Mouse (Mus musculus) 416B (cell line): Measurements from ENCODE around the gene Tspo2.
A peak's percentile ranks its signal among the peaks of the same experiment; 100 is the strongest.
"Not testable (repeated sequence)": the region's sequence is repeated elsewhere in the genome, so short reads cannot be mapped to it uniquely, and the experiment has no call there.

Experiments
- DNase-seq: peaks from one replicate; pipeline ENCODE4 v3.0.0; 2011; ENCODE audit warnings: low read depth

Gene Tspo2

GRCm38 (mm10) chr17:48451353-48451675, at the start of gene Tspo2:
TSS of gene Tspo2 (minus strand) at chr17:48451522.
- no peak for DNase-seq

DNA sequence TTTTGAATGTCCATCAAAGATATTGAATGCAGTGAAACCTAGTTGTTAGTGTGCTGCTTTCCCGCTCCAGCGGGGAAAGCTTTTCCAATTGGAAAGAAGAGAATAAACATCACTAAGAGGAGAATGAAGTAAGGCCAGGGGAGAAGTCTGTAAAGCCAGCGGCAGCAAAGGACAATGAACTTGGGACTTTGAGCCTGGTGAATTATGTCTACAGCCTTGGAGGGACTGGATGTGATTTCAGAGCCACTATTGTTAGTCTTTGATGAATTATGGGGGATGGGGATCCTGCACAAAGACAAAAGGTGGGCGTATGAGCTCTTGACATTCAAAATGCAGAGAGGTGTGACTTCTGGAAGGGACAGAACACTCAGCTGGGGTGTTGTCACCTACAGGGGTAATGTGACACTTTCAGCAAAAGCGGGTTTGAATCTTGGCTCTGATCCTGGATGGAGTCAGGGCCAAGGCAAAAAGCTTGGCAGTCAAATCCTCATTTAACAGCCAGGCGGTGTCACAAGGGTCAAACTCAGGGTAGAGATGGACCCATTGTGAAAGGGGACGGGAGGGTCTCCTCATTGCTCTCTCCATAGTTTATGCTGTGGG, 49.6 kb upstream of the Tspo2 start:
- no peak for DNase-seq

DNA sequence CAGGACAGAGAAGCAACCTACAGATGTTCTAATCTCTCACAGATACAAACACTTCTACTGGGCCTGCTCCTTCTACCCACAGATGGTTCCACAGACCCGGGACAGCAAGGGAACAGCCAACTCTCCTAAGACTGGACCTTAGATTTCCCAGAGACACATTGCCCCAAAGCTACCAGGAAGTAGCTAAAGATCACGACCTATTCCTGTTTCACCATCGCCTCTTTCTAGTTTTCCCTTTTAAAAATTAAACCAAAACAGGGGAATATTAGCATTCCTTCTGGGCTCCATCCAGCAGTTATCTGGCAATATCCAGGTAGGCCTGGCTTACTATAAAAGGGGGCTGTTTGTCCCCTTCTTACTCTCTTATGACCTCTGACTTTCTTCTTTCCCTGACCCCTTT, 46.7 kb upstream of the Tspo2 start:
- DNase-seq, result no peak

GRCm38 (mm10) chr17:48493986-48494385, 42.7 kb upstream of the Tspo2 start:
- no peak for DNase-seq

GRCm38 (mm10) chr17:48493582-48493981, 42.3 kb upstream of the Tspo2 start:
- no peak for DNase-seq

DNA sequence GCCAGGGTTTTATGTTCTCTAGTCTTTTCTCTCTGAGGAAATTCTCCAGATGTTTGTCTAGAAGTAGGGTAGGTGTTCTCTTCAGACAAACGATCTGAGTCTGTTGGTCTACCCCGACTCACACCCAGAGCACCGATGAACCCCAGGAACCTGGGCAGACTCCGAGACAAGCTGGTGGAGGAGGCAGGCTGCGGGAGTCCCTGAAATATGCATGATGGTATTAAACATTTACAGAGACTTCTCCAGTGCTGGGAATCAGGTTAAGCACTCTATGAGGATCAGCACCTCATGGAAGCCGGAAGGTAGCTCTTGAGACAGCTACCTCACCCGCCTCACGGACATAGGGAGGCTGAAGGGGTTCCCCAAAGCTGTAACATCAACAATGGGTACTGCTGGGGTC, 41.3 kb upstream of the Tspo2 start:
- no peak for DNase-seq

- DNase-seq, result no peak
These were observed 38.1 kb upstream of the Tspo2 start for GRCm38 (mm10) chr17:48489466-48489865.

GRCm38 (mm10) chr17:48484191-48484590, 32.9 kb upstream of the Tspo2 start:
- no peak for DNase-seq

- no peak for DNase-seq
These were observed 32.4 kb upstream of the Tspo2 start for GRCm38 (mm10) chr17:48483764-48484163.

DNA sequence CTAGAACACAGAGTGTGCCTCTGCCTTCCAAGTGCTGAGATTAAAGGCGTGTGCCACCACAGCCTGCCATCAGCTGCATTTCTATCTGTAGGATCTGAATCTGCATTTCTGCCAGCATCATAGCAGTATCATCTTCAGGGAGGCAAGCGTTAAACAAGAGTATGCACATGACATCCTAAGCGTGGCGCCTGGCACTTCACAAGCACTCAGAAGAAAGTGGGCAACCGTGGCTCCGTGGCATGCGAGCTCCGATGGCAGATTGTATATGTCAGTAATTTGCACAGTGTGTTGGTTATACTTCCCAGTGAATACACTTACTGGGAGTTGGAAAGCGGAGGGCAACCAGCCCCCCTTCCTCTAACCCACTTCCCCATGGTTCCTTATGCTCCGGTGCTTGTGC, 28.6 kb upstream of the Tspo2 start:
- DNase-seq, result no peak

GRCm38 (mm10) chr17:48475444-48475843, 24.1 kb upstream of the Tspo2 start:
- DNase-seq, result no peak

GRCm38 (mm10) chr17:48474282-48474681, 23.0 kb upstream of the Tspo2 start:
- not testable (repeated sequence) for DNase-seq

DNA sequence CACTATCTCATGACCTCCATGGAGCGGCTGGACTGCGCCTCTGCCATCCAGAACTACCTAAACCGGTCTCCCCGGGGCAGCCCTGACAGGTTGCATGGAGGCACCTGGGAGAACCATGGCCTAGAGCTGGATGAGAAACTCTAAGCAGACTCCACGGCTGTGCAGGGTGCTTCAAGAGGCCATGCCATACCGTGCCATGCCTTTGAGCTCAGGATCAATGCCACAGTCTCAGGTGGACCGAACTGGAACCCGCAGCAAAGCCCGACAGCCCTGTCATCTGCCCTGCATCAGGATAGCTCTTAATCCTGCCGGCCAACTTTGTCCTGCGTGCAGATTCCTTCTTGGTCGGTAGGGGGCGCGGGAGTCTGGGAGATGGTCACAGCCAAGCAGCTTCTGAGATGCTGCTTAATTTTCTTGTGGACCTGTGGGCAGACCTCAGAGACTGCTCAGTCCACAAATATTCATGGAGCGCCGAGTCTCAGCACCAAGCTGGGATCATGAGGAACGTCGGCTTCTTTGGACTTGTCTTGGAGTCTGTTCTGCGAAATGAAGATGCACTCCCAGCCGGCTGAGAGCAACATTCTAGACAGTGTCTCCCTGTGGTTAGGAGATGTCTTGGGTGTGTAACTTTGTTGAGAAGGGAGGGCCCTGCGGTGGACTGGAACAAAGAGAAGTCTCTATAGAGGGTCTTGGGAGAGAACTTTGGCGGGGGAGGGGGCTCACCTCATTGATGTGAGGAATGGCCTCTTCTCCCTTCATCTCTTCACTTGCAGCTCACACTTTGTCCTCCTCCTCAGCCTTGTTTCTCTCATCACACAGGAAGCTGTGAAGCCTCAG, 16.3 kb upstream of the Tspo2 start:
- peak; percentile 66 for DNase-seq

DNA sequence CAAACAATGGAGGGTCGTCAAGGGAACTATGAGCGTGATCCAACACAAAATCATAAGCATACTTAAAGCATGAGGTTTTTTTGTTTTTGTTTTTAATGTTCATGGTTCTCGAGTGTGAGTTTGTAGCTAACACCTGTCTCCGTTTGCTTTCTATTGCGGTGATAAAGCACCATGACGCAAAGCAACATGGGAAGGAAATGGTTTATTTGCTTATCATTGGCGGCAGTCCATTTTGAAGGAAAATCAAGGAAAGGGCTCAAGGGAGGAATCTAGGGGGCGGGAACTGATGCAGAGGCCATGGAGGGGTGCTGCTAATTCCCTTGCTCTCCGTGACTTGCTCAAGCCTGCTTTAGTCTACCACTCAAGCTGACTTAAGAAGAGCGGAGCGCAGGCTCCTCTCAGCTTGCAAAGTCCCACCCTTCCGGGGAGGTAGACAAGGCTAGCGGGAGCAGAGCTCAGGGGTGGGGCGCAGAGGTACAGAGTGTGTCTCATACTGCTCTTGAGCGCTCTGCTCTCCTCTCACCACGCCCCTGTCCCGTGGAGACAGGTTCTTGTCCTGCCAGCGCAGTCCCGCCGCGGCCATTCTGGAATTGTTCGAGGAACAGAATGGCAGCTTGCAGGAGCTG, 15.6 kb upstream of the Tspo2 start:
- DNase-seq, result no peak

GRCm38 (mm10) chr17:48463391-48463790, 12.1 kb upstream of the Tspo2 start:
- no peak for DNase-seq

- DNase-seq, result no peak
These were observed 10.8 kb upstream of the Tspo2 start for GRCm38 (mm10) chr17:48462096-48462495.

- no peak for DNase-seq
These were observed 6.8 kb upstream of the Tspo2 start for GRCm38 (mm10) chr17:48457971-48458653.

GRCm38 (mm10) chr17:48455955-48456354, 4.6 kb upstream of the Tspo2 start:
- no peak for DNase-seq

DNA sequence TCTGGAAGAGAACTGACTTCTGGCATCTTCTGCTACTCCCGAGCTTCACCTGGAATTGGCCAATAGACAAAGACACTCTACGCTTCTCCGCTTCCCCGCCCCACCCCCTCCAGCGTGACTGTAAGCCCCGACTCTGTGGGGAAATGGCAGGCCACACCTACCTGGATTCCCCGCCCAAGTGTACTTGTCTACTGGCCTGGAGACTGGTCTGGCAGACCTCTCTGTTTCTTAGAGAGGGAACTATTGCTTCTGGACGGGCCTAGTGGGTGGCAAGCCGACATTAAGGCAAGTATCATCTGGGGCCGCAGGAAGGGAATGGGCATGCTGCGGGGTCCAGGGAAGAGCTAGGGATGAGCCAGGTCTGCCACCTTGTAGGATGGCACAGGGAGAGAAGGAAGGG, 3.4 kb upstream of the Tspo2 start, which contains the start of gene Unc5cl:
Unc5cl (plus strand) TSS at position 214 of the 400 bp plus-strand sequence.
- DNase-seq, result no peak

DNA sequence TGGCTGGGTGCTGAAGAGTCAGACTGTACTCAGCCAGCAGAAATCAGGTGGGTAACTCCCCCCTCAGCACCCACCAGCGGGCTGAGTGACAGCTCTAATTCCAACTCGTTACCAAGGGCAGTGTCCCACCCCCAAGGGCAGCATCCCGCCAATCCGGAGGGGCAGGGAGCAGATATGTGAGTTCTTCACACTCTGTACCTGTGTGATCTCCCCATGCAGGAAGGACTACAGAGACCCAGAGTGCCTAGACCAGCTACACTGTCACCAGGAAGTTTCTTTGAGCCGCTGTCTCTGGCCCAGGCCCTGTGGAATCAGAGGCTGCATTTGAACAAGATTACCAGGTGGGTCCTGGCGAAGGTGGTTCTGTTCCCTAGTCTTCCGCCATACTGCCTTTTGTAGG, 2.9 kb upstream of the Tspo2 start:
- no peak for DNase-seq

- DNase-seq, result peak; percentile 43
These were observed 2.2 kb upstream of the Tspo2 start for GRCm38 (mm10) chr17:48453489-48453888.

- no peak for DNase-seq
These were observed 577 bp upstream of the Tspo2 start for GRCm38 (mm10) chr17:48451753-48452444.
